Mouse (Mus musculus) mature B cell (primary cell): ENCODE results near the gene Spaca6.

Source experiments
- in situ Hi-C: fragments of 300-500 bp; cut with MboI; formaldehyde crosslinking; loops from 2 replicates; pipeline ENCODE4 v1.14.3; 2019

Spaca6 gene

GRCm38 (mm10) chr17:17826751-17827657 is at the start of gene Spaca6:
Gene Spaca6 (plus strand): TSS chr17:17827158.
- in situ Hi-C loops = no loop called here

- in situ Hi-C loops = no loop called here
Measured at GRCm38 (mm10) chr17:17790866-17791630, 35.9 kb upstream of the Spaca6 start.

- in situ Hi-C loops = no loop called here
Measured at GRCm38 (mm10) chr17:17792578-17792977, 34.4 kb upstream of the Spaca6 start.

- in situ Hi-C loops = no loop called here
Measured at GRCm38 (mm10) chr17:17795527-17795926, 31.4 kb upstream of the Spaca6 start.

GRCm38 (mm10) chr17:17823612-17824336 is 3.2 kb upstream of the Spaca6 start:
- in situ Hi-C loops = no loop called here

GRCm38 (mm10) chr17:17825921-17826591 is 902 bp upstream of the Spaca6 start:
- in situ Hi-C loops = no loop called here

- in situ Hi-C loops = no loop called here
Measured at GRCm38 (mm10) chr17:17827658-17828190, 766 bp downstream of the Spaca6 start.

GRCm38 (mm10) chr17:17828191-17828981 is 1.4 kb downstream of the Spaca6 start:
- in situ Hi-C loops = no loop called here

- in situ Hi-C loops = no loop called here
Measured at GRCm38 (mm10) chr17:17829052-17829785, 2.3 kb downstream of the Spaca6 start.

GRCm38 (mm10) chr17:17829816-17830535 is 3.0 kb downstream of the Spaca6 start:
- in situ Hi-C loops = no loop called here

GRCm38 (mm10) chr17:17830731-17831130 is 3.8 kb downstream of the Spaca6 start:
- in situ Hi-C loops = no loop called here

GRCm38 (mm10) chr17:17834896-17835295 is 7.9 kb downstream of the Spaca6 start:
- in situ Hi-C loops = no loop called here

- in situ Hi-C loops = no loop called here
Measured at GRCm38 (mm10) chr17:17836101-17836500, 9.1 kb downstream of the Spaca6 start.

- in situ Hi-C loops = no loop called here
Measured at GRCm38 (mm10) chr17:17837426-17837825, 10.5 kb downstream of the Spaca6 start.

GRCm38 (mm10) chr17:17837919-17838701 is 11.2 kb downstream of the Spaca6 start:
- in situ Hi-C loops = no loop called here

- in situ Hi-C loops = no loop called here
Measured at GRCm38 (mm10) chr17:17839276-17839675, 12.3 kb downstream of the Spaca6 start.

- in situ Hi-C loops = no loop called here
Measured at GRCm38 (mm10) chr17:17840796-17841195, 13.8 kb downstream of the Spaca6 start.

- in situ Hi-C loops = no loop called here
Measured at GRCm38 (mm10) chr17:17843534-17844261, 16.7 kb downstream of the Spaca6 start.
